Mouse (Mus musculus) colon, adult 2 months (tissue): ENCODE measurements around the gene Txnl4b. TPM values are rescaled to one million over a fixed set of nuclear protein-coding genes. Genes with fewer than 3 reads are reported as not detected.

Experiments
- polyA plus RNA-seq: library from polyadenylated mRNA; depleted of rRNA; stranded (reverse); fragments of >200 nt; gene quantifications from 2 replicates; pipeline ENCODE4 v1.2.3, GENCODE M21; 2012; rRNA removed

Txnl4b gene
- 2.2 and 3.0 TPM in 2 replicates for polyA plus RNA-seq

GRCm38 (mm10) chr8:109565498-109566333, at the start of gene Txnl4b, which contains the start of gene Dhx38:
Gene Txnl4b, plus strand, starts transcription at chr8:109565892.
Gene Dhx38, minus strand, starts transcription at chr8:109565861.

GRCm38 (mm10) chr8:109578900-109579301, 13.2 kb downstream of the Txnl4b start, which contains the start of gene Hp:
Gene Hp, minus strand, starts transcription at chr8:109579172.

GRCm38 (mm10) chr8:109608271-109609152, 42.8 kb downstream of the Txnl4b start, which contains the start of gene Dhodh:
Gene Dhodh, minus strand, starts transcription at chr8:109608673.

GRCm38 (mm10) chr8:109614243-109615210, 48.8 kb downstream of the Txnl4b start, which contains the start of gene Pkd1l3:
Gene Pkd1l3, plus strand, starts transcription at chr8:109614517.

Other genes with a start within 250 kb of the Txnl4b start
- not detected in 2 replicates for gene Pmfbp1, start 71.9 kb upstream of the Txnl4b start, polyA plus RNA-seq
- 16.8 and 18.2 TPM in 2 replicates for gene Dhx38, start within 50 bp of the Txnl4b start, polyA plus RNA-seq
- 5.5 and 15.0 TPM in 2 replicates for gene Hp, start 13.3 kb downstream of the Txnl4b start, polyA plus RNA-seq
- gene Dhodh, start 42.8 kb downstream of the Txnl4b start, polyA plus RNA-seq: 16.3 and 18.8 TPM in 2 replicates
- gene Pkd1l3, start 48.6 kb downstream of the Txnl4b start, polyA plus RNA-seq: 0.02 and 0.03 TPM in 2 replicates
- 38.7 and 43.8 TPM in 2 replicates for gene Ist1, start 127.4 kb downstream of the Txnl4b start, polyA plus RNA-seq
- 9.8 and 9.9 TPM in 2 replicates for gene Zfp821, start 139.7 kb downstream of the Txnl4b start, polyA plus RNA-seq
- 15.9 and 17.3 TPM in 2 replicates for gene Atxn1l, start 171.8 kb downstream of the Txnl4b start, polyA plus RNA-seq
- gene Ap1g1, start 212.7 kb downstream of the Txnl4b start, polyA plus RNA-seq: 21.0 and 21.6 TPM in 2 replicates